Mouse (Mus musculus) large intestine, adult 2 months (tissue): ENCODE measurements at regions not wholly inside any gene's neighbourhood (a gene's known extent, or its start where the extent isn't known, plus 50 kb on each side); places are given as distances from the start of the nearest gene placed in this dataset.

ENCODE experiments used
- DNase-seq: peaks from one replicate; pipeline ENCODE4 v3.0.0-alpha.2; 2012; ENCODE audit warnings: low read depth, low spot score
- WGBS: fragments of 180-500 bp; shearing (Covaris S2); methylation state at CpG from one replicate; pipeline ENCODE4 v1.1.7; 2018; 5-methylcytosine and 5-hydroxymethylcytosine counted together

- DNase-seq: no peak
- WGBS: 51% methylated on average over 14 of the region's 14 CpGs
Observed at GRCm38 (mm10) chr9:41374591-41375481, 213.3 kb upstream of the Ubash3b start.

- no peak for DNase-seq
- 80% methylated on average over 3 of the region's 3 CpGs for WGBS
Observed at GRCm38 (mm10) chr9:41366405-41366804, 204.9 kb upstream of the Ubash3b start.

GRCm38 (mm10) chr9:41365251-41365650, 203.8 kb upstream of the Ubash3b start:
- WGBS: 73% methylated on average over 5 of the region's 5 CpGs
- DNase-seq: no peak

- WGBS: 79% methylated on average over 6 of the region's 6 CpGs
- no peak for DNase-seq
Observed at GRCm38 (mm10) chr9:41364442-41365250, 203.1 kb upstream of the Ubash3b start.

- 74% methylated on average over 5 of the region's 5 CpGs for WGBS
- DNase-seq: no peak
Observed at GRCm38 (mm10) chr9:41360356-41360755, 198.9 kb upstream of the Ubash3b start.

GRCm38 (mm10) chr9:41359286-41359685, 197.8 kb upstream of the Ubash3b start:
- no peak for DNase-seq
- 74% methylated on average over 3 of the region's 3 CpGs for WGBS

GRCm38 (mm10) chr9:41345338-41345737, 183.8 kb upstream of the Ubash3b start:
- 67% methylated on average over 2 of the region's 2 CpGs for whole genome bisulfite sequencing
- DNase-seq: no peak

GRCm38 (mm10) chr9:41337375-41337774, 175.9 kb upstream of the Ubash3b start:
- WGBS: 71% methylated on average over 2 of the region's 2 CpGs
- no peak for DNase-seq

GRCm38 (mm10) chr9:41336801-41337200, 175.3 kb upstream of the Ubash3b start:
- WGBS: 62% methylated on average over 6 of the region's 6 CpGs
- DNase-seq: no peak

- 42% methylated on average over 10 of the region's 10 CpGs for WGBS
- no peak for DNase-seq
Observed at GRCm38 (mm10) chr9:41334462-41335241, 173.2 kb upstream of the Ubash3b start.

GRCm38 (mm10) chr9:41333526-41333925, 172.0 kb upstream of the Ubash3b start:
- no peak for DNase-seq
- 100% methylated on average over 1 of the region's 1 CpGs for WGBS

- 90% methylated on average over 1 of the region's 1 CpGs for WGBS
- DNase-seq: no peak
Observed at GRCm38 (mm10) chr9:41328959-41329358, 167.5 kb upstream of the Ubash3b start.

GRCm38 (mm10) chr9:41328480-41328879, 167.0 kb upstream of the Ubash3b start:
- 39% methylated on average over 5 of the region's 5 CpGs for WGBS
- DNase-seq: no peak

GRCm38 (mm10) chr9:41328056-41328455, 166.6 kb upstream of the Ubash3b start:
- DNase-seq: no peak
- 14% methylated on average over 1 of the region's 1 CpGs for WGBS

GRCm38 (mm10) chr9:41327561-41327960, 166.1 kb upstream of the Ubash3b start:
- no peak for DNase-seq
- 73% methylated on average over 1 of the region's 1 CpGs for WGBS

GRCm38 (mm10) chr9:41326772-41327560, 165.5 kb upstream of the Ubash3b start:
- no peak for DNase-seq
- WGBS: 24% methylated on average over 10 of the region's 10 CpGs

GRCm38 (mm10) chr9:41321521-41321920, 160.0 kb upstream of the Ubash3b start:
- WGBS: 76% methylated on average over 7 of the region's 7 CpGs
- DNase-seq: no peak

GRCm38 (mm10) chr9:41319066-41319465, 157.6 kb upstream of the Ubash3b start:
- 44% methylated on average over 2 of the region's 2 CpGs for WGBS
- DNase-seq: no peak

GRCm38 (mm10) chr9:41306229-41306628, 144.7 kb upstream of the Ubash3b start:
- no peak for DNase-seq
